Mouse (Mus musculus) heart, postnatal 0 days (tissue): ENCODE measurements around the gene Ltv1. TPM values are rescaled to one million over a fixed set of nuclear protein-coding genes. Genes with fewer than 3 reads are reported as not detected.

ENCODE experiments used
- ATAC-seq: fragments of 200-750 bp; cut with Nextera tagmentation; 2 replicates; pipeline ENCODE4 v1.8.0; 2017; ENCODE audit warnings: low read depth, moderate number of reproducible peaks, moderate library complexity; ENCODE audit not compliant: insufficient read depth
- DNase-seq: peaks from one replicate; pipeline ENCODE4 v3.0.0-alpha.2; 2016; ENCODE audit warnings: low spot score
- H3K27ac ChIP-seq: fragments of 300-500 bp; sonication (generic); 2 replicates; pipeline ENCODE4 v1.5.1; 2014; ENCODE audit warnings: low read depth, mild to moderate bottlenecking
- H3K27me3 ChIP-seq: fragments of 300-500 bp; sonication (generic); 2 replicates; pipeline ENCODE4 v1.6.1; 2014; ENCODE audit warnings: low read length, mixed read lengths; ENCODE audit not compliant: control insufficient read depth, insufficient read depth
- H3K36me3 ChIP-seq: fragments of 300-500 bp; sonication (generic); replicated peaks from 2 replicates; pipeline ENCODE4 v1.6.1; 2014; ENCODE audit warnings: low read length, mixed read lengths; ENCODE audit not compliant: control insufficient read depth, insufficient read depth
- H3K4me1 ChIP-seq: fragments of 300-500 bp; sonication (generic); 2 replicates; pipeline ENCODE4 v1.6.1; 2014; ENCODE audit warnings: antibody characterized with exemption; ENCODE audit not compliant: control insufficient read depth, insufficient read depth
- H3K4me2 ChIP-seq: fragments of 300-500 bp; sonication (generic); 2 replicates; pipeline ENCODE4 v1.6.1; 2014; ENCODE audit warnings: low read depth, mild to moderate bottlenecking, low read length, moderate library complexity
- H3K4me3 ChIP-seq: fragments of 300-500 bp; sonication (generic); 2 replicates; pipeline ENCODE4 v1.5.1; 2014; ENCODE audit warnings: low read depth, low read length
- H3K9ac ChIP-seq: fragments of 300-500 bp; sonication (generic); replicated peaks from 2 replicates; pipeline ENCODE4 v1.6.1; 2014; ENCODE audit warnings: low read depth, low read length, mixed read lengths
- H3K9me3 ChIP-seq: fragments of 300-500 bp; sonication (generic); replicated peaks from 2 replicates; pipeline ENCODE4 v1.6.1; 2016; ENCODE audit warnings: low read length; ENCODE audit not compliant: control insufficient read depth
- CTCF ChIP-seq: IDR thresholded peaks from 2 replicates; pipeline ENCODE4 v1.5.1; 2016; ENCODE audit warnings: antibody characterized with exemption, control low read depth, low read depth
- EP300 ChIP-seq: IDR thresholded peaks from 2 replicates; pipeline ENCODE4 v1.6.1; 2016; ENCODE audit warnings: antibody characterized with exemption, low read depth
- WGBS: fragments of 180-500 bp; shearing (Covaris S2); extraction: QIAGEN DNeasy Blood & Tissue Kit; methylation state at CpG from one replicate; pipeline ENCODE4 v1.1.7; 2014; 5-methylcytosine and 5-hydroxymethylcytosine counted together
- polyA plus RNA-seq: library from polyadenylated mRNA; unstranded; fragments of >200 nt; fragmentation: Nextera tagmentation; extraction: Ambion mirVana; gene quantifications from 2 replicates; pipeline ENCODE4 v1.2.1, GENCODE M21; 2015
- total RNA-seq: library from RNA; depleted of rRNA; stranded (reverse); fragments of >200 nt; gene quantifications from 2 replicates; pipeline ENCODE4 v1.2.3, GENCODE M21; 2014; ENCODE audit warnings: low replicate concordance

The Ltv1 gene
- total and polyA plus RNA-seq, 2 experiments from 2014 or later: 28.3 to 34.8 TPM

DNA sequence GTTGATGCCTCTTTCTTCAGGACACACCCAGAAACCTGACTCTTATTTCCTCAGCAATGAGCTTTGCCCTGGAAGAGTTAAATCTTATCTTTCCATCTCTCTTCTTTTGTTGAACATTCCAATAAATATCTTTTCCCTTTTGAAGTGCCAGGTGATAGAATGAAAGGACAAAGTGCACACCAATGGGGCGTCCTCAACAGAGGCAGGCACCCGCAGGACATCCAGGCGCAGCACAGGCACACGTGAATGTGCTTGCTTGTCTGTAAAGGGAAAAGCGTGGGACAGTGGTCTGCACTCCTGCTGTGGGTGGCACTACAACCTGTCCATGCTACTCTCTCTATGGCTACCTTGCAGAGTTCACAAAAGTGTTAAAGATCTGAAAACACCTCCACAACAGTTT lies 3.1 kb downstream of the Ltv1 start:
- Histone ChIP-seq H3K4me2 (no peak overlapping the region), H3K9ac (no peak overlapping the region), H3K27me3 (no peaks in the 10 kb centered on the region), H3K27ac (no peak overlapping the region), H3K36me3 (peaks cover 50% of the 10 kb centered on the region), H3K4me1 (no peaks in the 10 kb centered on the region; the same call in 1 of the 2 replicates), H3K4me3 (no peak overlapping the region), H3K9me3 (no peaks in the 10 kb centered on the region)
- ATAC-seq (no peak), DNase-seq (no peak)
- WGBS: 88% methylated on average over 5 of the region's 5 CpGs
- TF ChIP-seq EP300 (no peak), CTCF (no peak)

DNA sequence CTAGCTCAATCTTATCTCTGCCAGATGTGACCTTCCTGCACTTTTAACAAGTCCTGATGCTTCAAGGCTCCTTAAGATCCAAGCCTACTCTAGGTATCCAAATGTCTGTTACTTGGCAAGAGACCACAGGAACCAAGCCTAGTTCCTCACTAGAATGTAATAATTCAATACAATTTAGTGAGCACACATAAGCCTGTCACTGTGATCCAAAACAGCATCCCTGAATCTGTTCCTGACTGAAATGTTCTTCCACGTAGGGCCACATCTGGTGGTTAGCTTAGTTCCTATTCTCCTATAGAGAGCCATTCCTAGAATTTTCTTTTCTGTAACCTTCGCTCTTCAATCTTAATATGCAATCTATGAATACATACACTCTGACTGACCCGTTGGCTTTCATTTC lies 6.2 kb downstream of the Ltv1 start:
- TF ChIP-seq CTCF (no peak), EP300 (no peak)
- DNase-seq (no peak), ATAC-seq (no peak)
- Histone ChIP-seq H3K9me3 (no peaks in the 10 kb centered on the region), H3K27me3 (no peaks in the 10 kb centered on the region), H3K4me1 (no peaks in the 10 kb centered on the region), H3K4me3 (no peak overlapping the region), H3K4me2 (no peak overlapping the region), H3K27ac (no peak overlapping the region), H3K36me3 (peaks cover 69% of the 10 kb centered on the region), H3K9ac (no peak overlapping the region)
- WGBS: 79% methylated on average over 3 of the region's 3 CpGs

DNA sequence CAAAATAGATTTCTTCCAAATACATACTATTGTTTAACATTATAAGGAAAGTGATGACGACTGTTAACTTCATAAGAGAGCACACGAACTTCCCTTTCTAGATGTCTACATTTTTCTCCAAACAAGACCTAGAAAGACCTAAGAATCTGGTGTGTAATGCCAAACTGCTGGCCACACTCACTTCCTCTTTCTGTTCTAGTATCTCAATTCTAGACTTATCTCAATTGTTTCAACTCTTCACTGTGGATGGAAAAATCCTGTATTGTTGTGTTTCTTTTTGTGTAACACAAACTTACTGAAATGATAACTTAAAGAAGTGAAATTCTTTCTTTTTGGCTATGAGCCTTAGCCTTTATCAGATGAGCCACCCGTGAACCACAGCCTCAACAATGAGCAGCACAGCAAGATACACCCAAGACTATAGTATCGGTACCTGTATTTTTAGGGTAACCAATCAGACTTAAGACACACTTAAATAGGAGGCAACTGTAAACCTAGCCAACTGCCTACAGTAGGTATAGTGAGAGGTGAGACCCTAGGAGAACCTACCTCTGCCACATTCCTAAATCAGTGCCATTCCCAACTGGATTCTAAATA lies 8.7 kb downstream of the Ltv1 start:
- Histone ChIP-seq H3K9me3 (no peaks in the 10 kb centered on the region), H3K4me2 (no peak overlapping the region), H3K27ac (no peak overlapping the region), H3K36me3 (peaks cover 78% of the 10 kb centered on the region), H3K9ac (no peak overlapping the region), H3K27me3 (no peaks in the 10 kb centered on the region), H3K4me1 (no peaks in the 10 kb centered on the region), H3K4me3 (no peak overlapping the region)
- DNase-seq (no peak), ATAC-seq (no peak)
- TF ChIP-seq EP300: no peak
- TF ChIP-seq CTCF: no peak
- 73% methylated on average over 4 of the region's 4 CpGs for WGBS

DNA sequence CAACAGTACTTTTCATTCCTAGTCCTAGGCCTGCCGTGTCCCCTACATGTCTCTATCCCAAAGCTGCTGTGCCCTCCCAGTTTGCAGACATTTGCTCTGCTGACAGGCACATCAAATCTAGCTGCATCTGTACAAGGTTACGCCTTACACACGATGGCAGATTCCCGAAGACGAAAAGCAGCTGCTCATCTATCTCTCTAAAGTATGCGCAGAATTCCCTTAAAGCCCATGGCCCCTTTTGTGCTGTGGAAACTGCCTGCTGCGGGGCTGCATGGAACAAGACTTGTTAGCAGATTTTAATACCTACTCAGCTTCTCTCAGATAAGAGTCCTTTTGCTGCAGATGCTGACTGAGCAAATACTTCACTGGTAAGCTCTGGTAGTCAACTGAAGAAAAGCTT lies 12.8 kb downstream of the Ltv1 start:
- H3K4me1 ChIP-seq: no peaks in the 10 kb centered on the region
- DNase-seq (no peak), ATAC-seq (no peak)
- no peak overlapping the region for H3K4me2 ChIP-seq
- no peak overlapping the region for H3K9ac ChIP-seq
- peaks cover 73% of the 10 kb centered on the region for H3K36me3 ChIP-seq
- no peak overlapping the region for H3K4me3 ChIP-seq
- H3K27ac ChIP-seq: no peak overlapping the region
- H3K27me3 ChIP-seq: no peaks in the 10 kb centered on the region
- 51% methylated on average over 7 of the region's 7 CpGs for WGBS
- H3K9me3 ChIP-seq: no peaks in the 10 kb centered on the region
- TF ChIP-seq CTCF: no peak

GRCm38 (mm10) chr10:13177973-13178624 lies 14.9 kb downstream of the Ltv1 start, which contains the start of gene Zc2hc1b:
Gene Zc2hc1b (minus strand): TSS chr10:13178023.
- Histone ChIP-seq H3K9ac (no peak within 1 kb of the TSS), H3K4me3 (no peak within 1 kb of the TSS), H3K27me3 (no peaks in the 10 kb centered on the region), H3K9me3 (no peaks in the 10 kb centered on the region), H3K27ac (no peak within 1 kb of the TSS), H3K36me3 (peaks cover 63% of the 10 kb centered on the region), H3K4me2 (no peak within 1 kb of the TSS), H3K4me1 (no peaks in the 10 kb centered on the region)
- ATAC-seq (no peak), DNase-seq (no peak)
- TF ChIP-seq EP300 (no peak), CTCF (no peak)
- WGBS: 67% methylated on average over 7 of the region's 7 CpGs

DNA sequence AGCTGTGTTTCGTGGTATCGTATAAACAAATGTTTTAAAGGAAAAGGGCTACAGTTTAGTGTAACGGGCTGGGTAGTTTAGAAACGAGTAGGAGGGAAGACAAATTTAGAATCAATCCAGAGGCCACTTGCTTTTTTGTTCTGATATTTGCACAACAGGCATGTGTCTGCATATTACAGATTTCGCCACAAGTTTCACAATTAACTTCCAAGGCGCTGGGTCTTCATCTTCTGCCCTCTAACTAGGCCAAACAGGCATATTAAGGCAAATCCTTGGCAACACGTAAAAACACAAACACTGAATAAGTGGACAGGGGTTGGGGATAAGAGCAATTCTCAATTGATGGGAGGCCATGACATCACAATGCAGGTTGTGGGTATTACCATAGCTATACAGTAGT lies 17.1 kb downstream of the Ltv1 start:
- no peaks in the 10 kb centered on the region for H3K4me1 ChIP-seq
- no peak for ATAC-seq
- 83% methylated on average over 7 of the region's 7 CpGs for WGBS
- H3K27ac ChIP-seq: no peak overlapping the region
- no peak for TF ChIP-seq CTCF
- no peak for TF ChIP-seq EP300
- DNase-seq: no peak
- no peak overlapping the region for H3K4me3 ChIP-seq
- H3K4me2 ChIP-seq: no peak overlapping the region
- H3K36me3 ChIP-seq: peaks cover 41% of the 10 kb centered on the region
- H3K9ac ChIP-seq: no peak overlapping the region
- no peaks in the 10 kb centered on the region for H3K27me3 ChIP-seq
- no peaks in the 10 kb centered on the region for H3K9me3 ChIP-seq
